ENCODE assay signal across 8 mouse cellular contexts in genomic region chr11:120239581-120239991, GRCm38 (mm10). TPM values are rescaled to one million over a fixed set of nuclear protein-coding genes. Genes with fewer than 3 reads are reported as not detected.
A peak's percentile ranks its signal among the peaks of the same experiment; 100 is the strongest.
DNase-seq lines count a peak whose midpoint lies in the region; ATAC-seq and TF ChIP-seq lines count a peak whose summit lies in the region.

No protein-coding gene starts in this region.

- peak overlapping the region; percentile 31 for H3K9ac ChIP-seq in ES-Bruce4 (ENCODE audit: low read depth, poor library complexity, severe bottlenecking)
- peak overlapping the region; percentile 51; the same call in 1 of the 2 replicates for H3K9ac ChIP-seq in heart, embryonic 15.5 days

- no peak for ATAC-seq in heart, embryonic 15.5 days (replicated peaks; ENCODE audit: insufficient number of reproducible peaks, insufficient read depth, low FRiP score, low read depth)

- peak; percentile 47; the same call in 1 of the 2 replicates for TF ChIP-seq EP300 in ES-Bruce4 (IDR thresholded peaks at IDR 0.05; ENCODE audit: insufficient read depth, low read depth, low read length)

- 13% methylated on average over 11 of the region's 11 CpGs for WGBS in heart, embryonic 15.5 days

- no peak for TF ChIP-seq POLR2A in ES-Bruce4 (IDR thresholded peaks at IDR 0.05; ENCODE audit: insufficient read depth, low read length)

- H3K27me3 ChIP-seq in ES-Bruce4 (ENCODE audit: control insufficient read depth, insufficient read depth, low read length, poor library complexity, severe bottlenecking), result peaks cover 14% of the 10 kb centered on the region
- no peaks in the 10 kb centered on the region for H3K27me3 ChIP-seq in heart, embryonic 15.5 days

- peak overlapping the region; percentile 85 for H3K4me2 ChIP-seq in heart, embryonic 15.5 days

- H3K9me3 ChIP-seq in ES-Bruce4 (replicated peaks; ENCODE audit: control insufficient read depth, insufficient read depth, low read length, poor library complexity, severe bottlenecking), result no peaks in the 10 kb centered on the region
- no peaks in the 10 kb centered on the region for H3K9me3 ChIP-seq in heart, embryonic 15.5 days (replicated peaks)

- no peaks in the 10 kb centered on the region for H3K36me3 ChIP-seq in ES-Bruce4 (ENCODE audit: control insufficient read depth, insufficient read depth, low read length, poor library complexity, severe bottlenecking)
- H3K36me3 ChIP-seq in heart, embryonic 15.5 days, result no peaks in the 10 kb centered on the region

- H3K27ac ChIP-seq in ES-Bruce4 (ENCODE audit: insufficient read depth, low read length), result peak overlapping the region; percentile 92
- peak overlapping the region; percentile 87 for H3K27ac ChIP-seq in heart, embryonic 15.5 days

- peak; percentile 41 for DNase-seq in Muller cell, postnatal 12 days (ENCODE audit: inconsistent ontology term)
- DNase-seq in mesoderm, embryonic 11.5 days (ENCODE audit: low read depth, low spot score), result peak; percentile 64
- DNase-seq in layer of hippocampus, adult 9-11 months, result no peak
- no peak for DNase-seq in cerebellum, adult 8-10 months
- DNase-seq in cerebellum, postnatal 36 days, result no peak
- DNase-seq in spleen, postnatal 10 days (ENCODE audit: low spot score in 2 of 2), result no peak

- peaks cover 9% of the 10 kb centered on the region for H3K4me1 ChIP-seq in ES-Bruce4 (ENCODE audit: control insufficient read depth, insufficient read depth, low read length)
- H3K4me1 ChIP-seq in heart, embryonic 15.5 days (replicated peaks), result peaks cover 60% of the 10 kb centered on the region

- 0 out of 2 replicates have a peak overlapping the region, but pooled peaks have one; percentile 5 for H3K4me3 ChIP-seq in ES-Bruce4 (ENCODE audit: low read depth, low read length)
- H3K4me3 ChIP-seq in heart, embryonic 15.5 days, result peak overlapping the region; percentile 27

- TF ChIP-seq CTCF in ES-Bruce4 (IDR thresholded peaks at IDR 0.05; ENCODE audit: low read depth, low read length), result no peak

RNA-seq across cellular contexts. Expression of gene Bahcc1, which starts 6.8 kb away (rescaled TPM):
- 21.2 and 21.6 TPM in 2 replicates for polyA plus RNA-seq in ES-Bruce4 (2011; ENCODE audit: insufficient read depth, insufficient read length, low read depth, missing spikeins)
- 4.2 and 5.7 TPM in 2 replicates for polyA plus RNA-seq in heart, embryonic 15.5 days (2015; fragmentation: Nextera tagmentation; extraction: Ambion mirVana)

Comparison
In these comparisons a context has a peak if more than half of its experiments do, and no peak if none do; other contexts are left out.
1. DNase-seq: peak in Muller cell, postnatal 12 days (single experiment) and mesoderm, embryonic 11.5 days (single experiment); none in layer of hippocampus, adult 9-11 months (single experiment), cerebellum, adult 8-10 months (single experiment), cerebellum, postnatal 36 days (0 of 2) and spleen, postnatal 10 days (0 of 2).